Mouse (Mus musculus): Measurements from ENCODE around the gene Xpo4. TPM values are rescaled to one million over a fixed set of nuclear protein-coding genes. Genes with fewer than 3 reads are reported as not detected.

Xpo4 gene
- total RNA-seq, 2 experiments from 2014 or later = 19.9 to 21.9 TPM

GRCm38 (mm10) chr14:57606663-57607365 is 58.4 kb downstream of the Xpo4 start:
- DNase-seq = no peak

GRCm38 (mm10) chr14:57593279-57593678 is 72.0 kb downstream of the Xpo4 start:
- DNase-seq = no peak

GRCm38 (mm10) chr14:57591830-57592229 is 73.4 kb downstream of the Xpo4 start:
- no peak for DNase-seq

- DNase-seq = no peak
Measured at GRCm38 (mm10) chr14:57576364-57577060, 88.7 kb downstream of the Xpo4 start.

GRCm38 (mm10) chr14:57574792-57575587 is 90.2 kb downstream of the Xpo4 start:
- no peak for DNase-seq

GRCm38 (mm10) chr14:57571155-57572133 is 93.8 kb downstream of the Xpo4 start, which contains the start of gene Eef1akmt1:
Gene Eef1akmt1 (minus strand): TSS chr14:57571612.
- DNase-seq = peak; percentile 98

GRCm38 (mm10) chr14:57565626-57566025 is 99.6 kb downstream of the Xpo4 start:
- DNase-seq = no peak

- no peak for DNase-seq
Measured at GRCm38 (mm10) chr14:57556922-57557321, 108.3 kb downstream of the Xpo4 start.

- no peak for DNase-seq
Measured at GRCm38 (mm10) chr14:57555471-57556070, 109.7 kb downstream of the Xpo4 start.

GRCm38 (mm10) chr14:57554434-57554833 is 110.8 kb downstream of the Xpo4 start:
- no peak for DNase-seq

- DNase-seq = no peak
Measured at GRCm38 (mm10) chr14:57552945-57553344, 112.3 kb downstream of the Xpo4 start.

GRCm38 (mm10) chr14:57547062-57547461 is 118.2 kb downstream of the Xpo4 start:
- no peak for DNase-seq

GRCm38 (mm10) chr14:57546557-57547021 is 118.6 kb downstream of the Xpo4 start:
- DNase-seq = no peak

- DNase-seq = no peak
Measured at GRCm38 (mm10) chr14:57546131-57546530, 119.1 kb downstream of the Xpo4 start.

GRCm38 (mm10) chr14:57545526-57545925 is 119.7 kb downstream of the Xpo4 start:
- DNase-seq = no peak

- no peak for DNase-seq
Measured at GRCm38 (mm10) chr14:57543420-57544039, 121.7 kb downstream of the Xpo4 start.

GRCm38 (mm10) chr14:57542231-57542630 is 123.0 kb downstream of the Xpo4 start:
- DNase-seq = no peak

GRCm38 (mm10) chr14:57540683-57541082 is 124.5 kb downstream of the Xpo4 start:
- no peak for DNase-seq

GRCm38 (mm10) chr14:57537261-57538015 is 127.8 kb downstream of the Xpo4 start:
- peak; percentile 63 for DNase-seq

GRCm38 (mm10) chr14:57536820-57537219 is 128.4 kb downstream of the Xpo4 start:
- no peak for DNase-seq

Measured in heart, postnatal 4 days (tissue).